Mouse (Mus musculus) midbrain, postnatal 0 days (tissue): Measurements from ENCODE around the gene Prnp. TPM values are rescaled to one million over a fixed set of nuclear protein-coding genes. Genes with fewer than 3 reads are reported as not detected.

Experiments used
- ATAC-seq: fragments of 200-750 bp; cut with Nextera tagmentation; 2 replicates; pipeline ENCODE4 v1.8.0; 2017; ENCODE audit warnings: moderate number of reproducible peaks, mild to moderate bottlenecking, moderate TSS enrichment, moderate library complexity; ENCODE audit not compliant: low FRiP score
- DNase-seq: peaks from one replicate; pipeline ENCODE4 v3.0.0-alpha.2; 2015; ENCODE audit warnings: low spot score
- H3K27ac ChIP-seq: fragments of 300-500 bp; sonication (generic); 2 replicates; pipeline ENCODE4 v1.5.1; 2014; ENCODE audit warnings: low read depth, mild to moderate bottlenecking, low read length, mixed read lengths
- H3K27me3 ChIP-seq: fragments of 300-500 bp; sonication (generic); 2 replicates; pipeline ENCODE4 v1.6.1; 2014; ENCODE audit warnings: low read length, control low read depth, mixed read lengths; ENCODE audit not compliant: insufficient read depth
- H3K36me3 ChIP-seq: fragments of 300-500 bp; sonication (generic); 2 replicates; pipeline ENCODE4 v1.6.1; 2014; ENCODE audit warnings: low read length, control low read depth, mixed read lengths; ENCODE audit not compliant: insufficient read depth
- H3K4me1 ChIP-seq: fragments of 300-500 bp; sonication (generic); 2 replicates; pipeline ENCODE4 v1.6.1; 2014; ENCODE audit warnings: mild to moderate bottlenecking, control low read depth, antibody characterized with exemption, low read length, mixed read lengths; ENCODE audit not compliant: insufficient read depth
- H3K4me2 ChIP-seq: fragments of 300-500 bp; sonication (generic); 2 replicates; pipeline ENCODE4 v1.6.1; 2014; ENCODE audit warnings: low read depth, mild to moderate bottlenecking, low read length, mixed read lengths; ENCODE audit not compliant: poor library complexity, severe bottlenecking
- H3K4me3 ChIP-seq: fragments of 300-500 bp; sonication (generic); 2 replicates; pipeline ENCODE4 v1.5.1; 2014; ENCODE audit warnings: low read depth, mild to moderate bottlenecking, low read length, moderate library complexity
- H3K9ac ChIP-seq: fragments of 300-500 bp; sonication (generic); replicated peaks from 2 replicates; pipeline ENCODE4 v1.6.1; 2014; ENCODE audit warnings: mild to moderate bottlenecking, low read length, moderate library complexity, mixed read lengths; ENCODE audit not compliant: poor library complexity, severe bottlenecking
- H3K9me3 ChIP-seq: fragments of 300-500 bp; sonication (generic); 2 replicates; pipeline ENCODE4 v1.6.1; 2016; ENCODE audit warnings: low read length, control low read depth
- CTCF ChIP-seq: IDR thresholded peaks from 2 replicates; pipeline ENCODE4 v1.5.1; 2016; ENCODE audit warnings: antibody characterized with exemption, mild to moderate bottlenecking
- WGBS: fragments of 180-500 bp; shearing (Covaris S2); extraction: QIAGEN DNeasy Blood & Tissue Kit; methylation state at CpG from one replicate; pipeline ENCODE4 v1.1.7; 2014; 5-methylcytosine and 5-hydroxymethylcytosine counted together
- polyA plus RNA-seq: library from polyadenylated mRNA; unstranded; fragments of >200 nt; fragmentation: Nextera tagmentation; extraction: Ambion mirVana; gene quantifications from 2 replicates; pipeline ENCODE4 v1.2.1, GENCODE M21; 2015
- total RNA-seq: library from RNA; depleted of rRNA; stranded (reverse); fragments of >200 nt; gene quantifications from 2 replicates; pipeline ENCODE4 v1.2.3, GENCODE M21; 2014

Prnp gene
- total and polyA plus RNA-seq, 2 experiments from 2014 or later = 255 to 306 TPM

DNA sequence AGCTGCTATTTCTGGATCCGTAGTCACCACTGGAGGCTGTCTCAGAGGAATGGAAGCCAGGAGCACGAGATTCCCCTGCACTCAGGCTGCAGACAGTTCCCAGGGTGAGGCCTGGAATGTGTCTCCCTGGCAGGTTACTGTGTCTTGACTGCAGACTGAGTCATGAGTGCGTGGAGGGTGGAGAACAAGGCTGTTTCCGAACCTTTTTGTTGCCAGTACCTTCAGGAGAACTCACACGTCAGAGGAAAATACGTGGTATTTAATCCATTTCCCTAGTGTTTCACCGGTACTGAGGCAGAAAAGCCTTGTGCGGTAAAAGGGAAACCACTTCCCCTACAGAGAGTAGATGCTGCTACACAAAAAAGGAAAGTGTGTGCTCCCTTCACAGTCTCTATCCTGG lies 6.9 kb upstream of the Prnp start:
- ATAC-seq (no peak), DNase-seq (no peak)
- H3K4me1 ChIP-seq = no peaks in the 10 kb centered on the region
- 48% methylated on average over 8 of the region's 8 CpGs for WGBS
- H3K27me3 ChIP-seq = no peaks in the 10 kb centered on the region
- no peak overlapping the region for H3K9ac ChIP-seq
- H3K4me3 ChIP-seq = no peak overlapping the region
- no peak for TF ChIP-seq CTCF
- no peaks in the 10 kb centered on the region for H3K36me3 ChIP-seq
- H3K4me2 ChIP-seq = no peak overlapping the region
- H3K9me3 ChIP-seq = no peaks in the 10 kb centered on the region
- H3K27ac ChIP-seq = no peak overlapping the region

DNA sequence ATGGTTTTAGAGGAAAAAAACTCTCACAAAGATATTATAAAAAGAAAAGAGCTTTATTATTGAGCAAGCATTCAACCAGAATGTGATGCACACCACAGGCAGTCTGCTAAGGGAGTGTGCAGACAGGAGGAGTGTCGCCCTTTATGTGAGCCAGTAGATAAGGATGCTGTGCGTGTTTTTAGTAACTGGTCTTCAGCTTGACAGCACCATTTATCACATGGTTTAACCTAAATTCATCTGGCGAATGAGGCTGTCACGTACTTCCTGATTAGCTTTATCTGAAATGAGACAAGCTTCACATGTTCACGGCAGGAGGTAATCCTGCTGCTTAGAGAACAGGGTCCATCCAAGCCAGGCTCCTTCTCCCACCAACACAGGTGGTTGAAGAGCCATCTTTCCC lies 4.7 kb upstream of the Prnp start:
- no peak for TF ChIP-seq CTCF
- Histone ChIP-seq H3K27ac (no peak overlapping the region), H3K4me3 (no peak overlapping the region), H3K4me1 (no peaks in the 10 kb centered on the region), H3K36me3 (no peaks in the 10 kb centered on the region), H3K9ac (no peak overlapping the region), H3K4me2 (no peak overlapping the region), H3K9me3 (no peaks in the 10 kb centered on the region), H3K27me3 (no peaks in the 10 kb centered on the region)
- ATAC-seq = no peak
- no peak for DNase-seq
- WGBS = 57% methylated on average over 5 of the region's 5 CpGs

DNA sequence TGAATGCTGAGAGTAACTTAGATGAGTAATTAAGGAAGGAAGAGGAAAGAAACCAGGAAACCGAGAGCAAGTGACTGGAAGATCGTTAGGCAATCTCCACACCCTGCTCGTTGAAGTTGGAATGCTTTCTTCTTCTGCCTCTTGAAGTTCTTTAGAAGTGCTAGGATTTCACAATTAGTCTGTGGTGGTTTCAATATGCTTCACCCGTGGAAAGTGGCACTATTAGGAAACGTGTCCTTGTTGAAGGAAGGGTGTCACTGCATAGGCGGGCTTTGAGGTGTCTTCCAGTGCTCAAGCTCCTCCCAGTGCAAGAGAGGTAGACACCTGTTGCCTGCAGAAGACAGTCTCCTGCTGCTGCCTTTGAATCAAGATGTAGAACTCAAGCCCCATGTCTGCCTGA lies 4.0 kb upstream of the Prnp start:
- Histone ChIP-seq H3K27me3 (no peaks in the 10 kb centered on the region), H3K4me2 (no peak overlapping the region), H3K4me3 (no peak overlapping the region), H3K9ac (no peak overlapping the region), H3K36me3 (no peaks in the 10 kb centered on the region), H3K4me1 (no peaks in the 10 kb centered on the region), H3K27ac (no peak overlapping the region), H3K9me3 (no peaks in the 10 kb centered on the region)
- WGBS = 87% methylated on average over 6 of the region's 6 CpGs
- ATAC-seq (no peak), DNase-seq (no peak)
- TF ChIP-seq CTCF = no peak

DNA sequence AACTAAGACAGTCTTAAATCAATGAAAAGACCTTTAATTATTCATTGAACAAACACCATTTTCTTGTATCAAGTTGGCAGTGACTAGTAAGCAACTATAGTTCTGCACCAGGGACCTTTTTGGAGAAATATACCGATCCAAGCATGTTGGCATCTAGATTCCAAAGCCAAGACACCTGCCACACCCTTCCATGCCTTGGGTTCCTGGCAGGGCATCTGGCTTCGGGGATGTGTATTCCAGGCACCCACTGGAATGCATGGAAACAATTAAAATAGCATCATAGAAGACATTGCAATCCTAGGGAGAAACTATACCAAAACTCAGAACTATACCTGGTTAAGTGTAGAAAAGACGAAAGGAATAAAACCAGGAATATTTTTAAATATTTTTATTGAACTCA lies 3.5 kb upstream of the Prnp start:
- H3K36me3 ChIP-seq = no peaks in the 10 kb centered on the region
- H3K27ac ChIP-seq = no peak overlapping the region
- no peaks in the 10 kb centered on the region for H3K9me3 ChIP-seq
- H3K4me1 ChIP-seq = peaks cover 5% of the 10 kb centered on the region
- no peak for ATAC-seq
- no peak for DNase-seq
- TF ChIP-seq CTCF = no peak
- H3K9ac ChIP-seq = no peak overlapping the region
- WGBS = 94% methylated on average over 3 of the region's 3 CpGs
- no peak overlapping the region for H3K4me2 ChIP-seq
- no peaks in the 10 kb centered on the region for H3K27me3 ChIP-seq
- no peak overlapping the region for H3K4me3 ChIP-seq

DNA sequence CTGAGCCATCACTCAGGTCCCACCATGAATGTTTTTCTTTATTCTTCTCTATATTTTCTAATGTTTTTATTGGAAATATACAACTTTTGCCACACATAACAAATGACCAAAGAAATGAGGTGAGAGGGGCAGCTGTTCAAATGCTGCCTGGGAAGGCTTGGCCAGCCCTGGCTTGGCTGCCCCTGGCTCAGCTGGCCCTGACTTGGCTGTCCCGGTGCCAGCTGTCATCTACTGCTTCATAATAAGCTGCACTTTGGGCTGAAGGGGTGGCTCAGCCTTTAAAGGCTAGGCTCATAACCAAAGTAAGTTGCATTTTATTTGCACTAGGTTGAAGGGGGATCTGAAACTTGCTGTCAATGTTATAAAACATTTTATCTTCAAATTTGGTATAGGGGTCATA lies 2.9 kb upstream of the Prnp start:
- no peak overlapping the region for H3K4me3 ChIP-seq
- no peak for TF ChIP-seq CTCF
- peaks cover 9% of the 10 kb centered on the region for H3K4me1 ChIP-seq
- DNase-seq (no peak), ATAC-seq (no peak)
- no peak overlapping the region for H3K4me2 ChIP-seq
- H3K27me3 ChIP-seq = no peaks in the 10 kb centered on the region
- WGBS = 71% methylated on average over 1 of the region's 1 CpGs
- no peak overlapping the region for H3K27ac ChIP-seq
- no peaks in the 10 kb centered on the region for H3K36me3 ChIP-seq
- H3K9me3 ChIP-seq = no peaks in the 10 kb centered on the region
- H3K9ac ChIP-seq = no peak overlapping the region

DNA sequence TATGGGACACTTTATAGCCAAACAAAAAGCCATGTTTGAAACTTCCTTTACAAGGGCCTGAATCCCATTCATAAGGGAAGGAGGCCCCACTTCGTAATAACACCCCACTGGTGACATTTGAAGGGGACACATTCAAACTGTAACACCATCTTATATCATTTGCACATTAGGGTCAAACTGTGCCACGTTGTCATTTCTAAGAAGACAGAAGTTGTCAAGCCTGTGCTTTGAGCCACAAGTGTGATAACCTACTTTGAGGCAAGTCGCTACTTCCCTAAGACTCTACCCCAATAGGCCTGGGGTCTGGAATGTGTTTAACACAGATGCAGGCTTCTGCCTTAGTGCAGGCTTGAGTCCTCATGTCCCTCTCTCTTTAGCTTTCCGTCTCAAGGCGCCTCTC lies 2.4 kb upstream of the Prnp start:
- no peak for DNase-seq
- no peak overlapping the region for H3K27ac ChIP-seq
- H3K4me3 ChIP-seq = no peak overlapping the region
- H3K36me3 ChIP-seq = no peaks in the 10 kb centered on the region
- peaks cover 11% of the 10 kb centered on the region for H3K4me1 ChIP-seq
- no peaks in the 10 kb centered on the region for H3K27me3 ChIP-seq
- no peak for ATAC-seq
- H3K9ac ChIP-seq = no peak overlapping the region
- no peak overlapping the region for H3K4me2 ChIP-seq
- no peak for TF ChIP-seq CTCF
- no peaks in the 10 kb centered on the region for H3K9me3 ChIP-seq
- WGBS = 87% methylated on average over 5 of the region's 5 CpGs
